Mouse (Mus musculus) spleen, adult 12 weeks (tissue): Measurements from ENCODE around the gene Gm9817.

ENCODE experiments used
- DNase-seq: peaks from one replicate; pipeline ENCODE4 v3.0.0; 2022; ENCODE audit warnings: low spot score

Gene Gm9817

GRCm38 (mm10) chr13:45092816-45093215, 14.3 kb downstream of the Gm9817 start:
- no peak for DNase-seq

DNA sequence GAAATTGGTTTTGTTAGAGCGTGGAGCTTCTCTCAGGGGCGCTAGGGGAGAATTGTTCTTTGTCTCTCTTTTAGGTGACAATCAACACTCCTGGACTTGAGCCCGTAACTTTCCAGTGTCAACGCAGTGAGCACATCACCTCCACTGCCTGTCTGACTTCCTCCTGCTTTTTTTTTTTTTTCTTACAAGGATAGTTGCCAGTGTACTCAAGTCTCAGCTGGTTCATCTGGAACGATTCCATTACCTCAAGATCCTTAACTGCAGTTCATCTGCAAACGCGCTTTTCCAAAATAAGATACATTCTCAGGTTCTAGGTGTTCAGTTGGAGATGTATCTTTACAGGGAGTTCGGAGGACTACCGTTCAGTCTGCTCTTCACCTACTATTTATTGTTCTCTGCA, 16.5 kb downstream of the Gm9817 start:
- no peak for DNase-seq

- no peak for DNase-seq
Observed at GRCm38 (mm10) chr13:45099582-45100229, 21.2 kb downstream of the Gm9817 start.

DNA sequence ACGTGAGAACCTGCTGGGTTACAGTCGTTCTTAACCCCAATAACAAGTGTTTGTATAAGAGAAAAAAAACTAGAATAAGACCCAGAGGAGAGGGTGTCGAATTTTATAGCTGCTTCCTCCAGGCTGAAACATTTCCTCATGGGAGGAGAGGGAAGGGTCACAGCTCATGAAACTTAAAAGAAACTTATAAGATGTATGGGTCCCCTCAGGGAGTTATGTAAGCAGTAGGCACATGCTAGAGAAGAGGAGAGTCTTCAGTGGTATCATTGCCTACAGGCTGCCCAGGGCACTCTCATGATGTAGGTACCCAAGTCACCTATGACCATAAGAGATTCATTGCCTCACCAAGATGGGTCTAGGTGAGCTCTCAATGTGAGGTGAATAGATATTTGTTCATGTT, 28.0 kb downstream of the Gm9817 start:
- no peak for DNase-seq

GRCm38 (mm10) chr13:45108851-45109390, 30.4 kb downstream of the Gm9817 start:
- DNase-seq, result no peak

DNA sequence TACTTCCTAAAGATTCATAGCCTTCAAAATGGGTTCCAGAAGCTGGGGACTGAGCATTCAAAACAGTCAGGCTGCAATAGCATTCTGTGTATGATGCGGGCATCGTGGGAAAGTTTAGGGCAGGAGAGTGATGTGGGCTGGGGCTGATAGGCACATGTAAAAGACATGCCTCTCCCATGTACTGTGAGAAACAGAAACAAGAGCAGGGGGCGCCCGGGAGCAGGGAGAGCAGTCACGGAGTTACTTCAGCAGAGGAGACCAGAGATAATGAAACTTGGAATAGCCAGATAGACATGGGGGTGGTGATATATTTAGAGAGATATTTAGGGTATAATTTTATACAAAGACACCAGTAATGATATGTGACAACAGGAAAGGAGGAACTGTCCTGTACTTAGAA, 39.9 kb downstream of the Gm9817 start:
- no peak for DNase-seq

DNA sequence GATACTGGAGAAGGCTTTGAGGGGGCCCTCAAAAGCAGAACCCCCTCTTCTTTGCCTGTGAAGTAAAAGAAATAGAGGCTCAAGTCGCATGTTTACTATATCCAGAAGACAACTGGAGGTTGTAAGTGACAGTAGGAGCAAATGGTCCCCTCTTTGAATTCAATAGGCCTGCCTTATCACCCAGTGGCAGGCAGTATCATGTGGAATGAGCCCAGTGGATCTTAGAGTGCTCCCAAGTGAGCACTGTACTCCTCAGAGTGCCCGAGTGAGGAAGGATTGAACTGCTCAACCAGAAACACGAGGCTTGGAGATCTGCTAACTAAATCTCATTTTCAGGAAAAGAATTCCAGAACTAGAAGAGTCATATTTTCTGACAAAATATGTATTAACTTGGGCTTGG, 40.3 kb downstream of the Gm9817 start:
- DNase-seq, result no peak
